Mouse (Mus musculus) heart, embryonic 10.5 days (tissue): ENCODE results near the gene Arhgap8. TPM values are rescaled to one million over a fixed set of nuclear protein-coding genes. Genes with fewer than 3 reads are reported as not detected.
"Not testable (repeated sequence)": the region's sequence is repeated elsewhere in the genome, so short reads cannot be mapped to it uniquely, and the experiment has no call there.

Source experiments
- DNase-seq: peaks from one replicate; pipeline ENCODE4 v3.0.0-alpha.2; 2017; ENCODE audit warnings: low spot score
- H3K27ac ChIP-seq: fragments of 300-500 bp; sonication (generic); 2 replicates; pipeline ENCODE4 v1.5.1; 2016; ENCODE audit warnings: mild to moderate bottlenecking
- H3K27me3 ChIP-seq: fragments of 300-500 bp; sonication (generic); 2 replicates; pipeline ENCODE4 v1.6.1; 2016; ENCODE audit warnings: mild to moderate bottlenecking; ENCODE audit not compliant: poor library complexity, insufficient read depth, severe bottlenecking
- H3K36me3 ChIP-seq: fragments of 300-500 bp; sonication (generic); 2 replicates; pipeline ENCODE4 v1.6.1; 2016; ENCODE audit warnings: mild to moderate bottlenecking, moderate library complexity
- H3K4me1 ChIP-seq: fragments of 300-500 bp; sonication (generic); 2 replicates; pipeline ENCODE4 v1.6.1; 2016; ENCODE audit warnings: mild to moderate bottlenecking
- H3K4me3 ChIP-seq: fragments of 300-500 bp; sonication (generic); 2 replicates; pipeline ENCODE4 v1.5.1; 2016; ENCODE audit warnings: mild to moderate bottlenecking, moderate library complexity
- H3K9me3 ChIP-seq: fragments of 300-500 bp; sonication (generic); 2 replicates; pipeline ENCODE4 v1.6.1; 2016; ENCODE audit warnings: mild to moderate bottlenecking, moderate library complexity
- WGBS: fragments of 180-500 bp; shearing (Covaris S2); methylation state at CpG from one replicate; pipeline ENCODE4 v1.1.7; 2016; 5-methylcytosine and 5-hydroxymethylcytosine counted together
- polyA plus RNA-seq: library from polyadenylated mRNA; unstranded; fragments of >200 nt; fragmentation: Nextera tagmentation; extraction: Ambion mirVana; gene quantifications from 2 replicates; pipeline ENCODE4 v1.2.1, GENCODE M21; 2016

The Arhgap8 gene
- polyA plus RNA-seq, 1 experiment from 2014 or later, result 6.5 TPM

GRCm38 (mm10) chr15:84723656-84724055, 3.8 kb downstream of the Arhgap8 start:
- H3K27ac ChIP-seq, H3K9me3 ChIP-seq, H3K36me3 ChIP-seq, DNase-seq, H3K4me3 ChIP-seq: not testable (repeated sequence)
- peaks cover 23% of the 10 kb centered on the region for H3K27me3 ChIP-seq
- 97% methylated on average over 1 of the region's 1 CpGs for WGBS
- H3K4me1 ChIP-seq, result peaks cover 37% of the 10 kb centered on the region

- H3K36me3 ChIP-seq, result no peaks in the 10 kb centered on the region
- 62% methylated on average over 4 of the region's 4 CpGs for WGBS
- no peak for DNase-seq
- H3K4me3 ChIP-seq, result no peak overlapping the region
- H3K4me1 ChIP-seq, result peaks cover 32% of the 10 kb centered on the region
- H3K27ac ChIP-seq, result no peak overlapping the region
- peaks cover 18% of the 10 kb centered on the region for H3K27me3 ChIP-seq
- H3K9me3 ChIP-seq, result no peaks in the 10 kb centered on the region
Observed at GRCm38 (mm10) chr15:84724199-84724598, 4.3 kb downstream of the Arhgap8 start.

DNA sequence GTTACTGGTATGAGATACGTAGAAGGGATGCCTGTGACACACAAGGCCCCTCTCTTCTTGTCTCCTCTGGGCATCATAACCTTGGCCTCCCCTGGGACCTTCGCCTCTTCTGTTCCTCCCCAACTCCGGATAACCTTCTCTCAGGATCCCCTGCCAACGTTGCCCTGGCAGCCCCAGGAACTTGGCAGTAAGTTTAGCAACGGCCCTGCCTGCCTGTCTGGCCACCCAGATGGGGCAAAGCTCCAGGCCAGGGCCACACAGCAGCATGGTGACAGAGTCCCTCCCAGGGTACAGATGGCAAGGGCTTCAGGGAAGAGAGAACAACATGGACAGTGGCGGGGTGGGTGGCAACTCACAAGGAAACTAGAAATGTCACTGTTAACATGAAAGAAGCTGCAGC, 9.8 kb downstream of the Arhgap8 start:
- peaks cover 30% of the 10 kb centered on the region for H3K4me1 ChIP-seq
- no peaks in the 10 kb centered on the region for H3K27me3 ChIP-seq
- no peaks in the 10 kb centered on the region for H3K36me3 ChIP-seq
- no peak overlapping the region for H3K4me3 ChIP-seq
- no peak overlapping the region for H3K27ac ChIP-seq
- H3K9me3 ChIP-seq, result no peaks in the 10 kb centered on the region
- no peak for DNase-seq
- 78% methylated on average over 6 of the region's 6 CpGs for WGBS

DNA sequence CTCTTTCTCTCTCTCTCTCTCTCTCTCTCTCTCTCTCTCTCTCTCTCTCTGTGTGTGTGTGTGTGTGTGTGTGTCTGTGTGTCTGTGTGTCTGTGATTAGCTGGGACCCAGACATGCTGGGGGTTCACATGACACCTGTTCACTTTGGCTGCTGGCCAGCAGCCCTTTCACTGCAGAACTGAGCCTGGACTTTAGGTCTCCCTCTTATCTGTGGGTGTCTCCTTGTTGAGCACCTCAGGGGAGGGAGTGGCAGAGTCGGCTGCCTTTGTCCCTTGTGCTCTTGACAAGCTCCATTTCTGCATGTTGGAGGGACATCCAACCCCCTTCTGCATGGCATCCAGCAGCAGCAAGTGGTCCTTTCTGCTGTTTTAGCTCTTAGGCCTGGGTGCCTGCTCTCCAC, 11.0 kb downstream of the Arhgap8 start:
- peaks cover 30% of the 10 kb centered on the region for H3K4me1 ChIP-seq
- H3K9me3 ChIP-seq, result no peaks in the 10 kb centered on the region
- no peaks in the 10 kb centered on the region for H3K27me3 ChIP-seq
- H3K36me3 ChIP-seq, result no peaks in the 10 kb centered on the region
- 25% methylated on average over 1 of the region's 1 CpGs for WGBS
- no peak overlapping the region for H3K27ac ChIP-seq
- no peak for DNase-seq
- H3K4me3 ChIP-seq, result no peak overlapping the region

DNA sequence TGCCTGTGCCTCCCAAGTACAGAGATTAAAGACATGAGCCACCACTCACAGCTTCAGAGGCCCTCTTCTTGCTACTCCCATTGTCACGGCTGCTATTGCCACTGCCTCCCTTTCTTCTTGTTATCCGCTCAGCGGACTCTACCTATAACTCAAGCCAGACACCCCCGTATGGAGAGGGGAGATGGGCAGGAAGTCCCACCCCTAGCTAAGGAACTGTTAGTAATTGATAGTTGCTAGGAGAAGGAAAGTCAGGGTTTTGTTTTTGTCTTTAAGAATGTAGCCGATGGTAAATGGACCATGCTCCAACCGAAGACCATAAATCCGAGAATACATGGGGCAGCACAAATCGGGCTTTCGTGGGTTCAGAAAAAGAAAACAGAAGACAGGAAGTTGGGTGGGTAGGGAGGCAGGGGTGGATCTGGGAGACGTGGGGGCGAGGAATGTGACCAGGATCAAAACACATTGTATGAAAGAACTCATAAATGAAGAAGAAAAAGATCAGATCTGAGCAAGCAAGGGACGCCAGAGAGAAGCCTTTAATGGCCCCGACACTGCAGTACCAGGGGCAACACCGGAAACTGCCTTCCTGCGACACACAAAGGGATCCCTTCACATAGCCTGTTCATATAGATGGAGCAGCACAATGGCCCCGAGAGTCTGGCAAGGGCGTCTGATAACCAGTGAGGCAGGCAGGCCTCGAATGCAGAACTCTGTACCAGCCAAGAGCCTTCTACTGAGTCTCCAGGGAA, 12.0 kb downstream of the Arhgap8 start:
- Histone ChIP-seq H3K4me3 (no peak overlapping the region), H3K36me3 (no peaks in the 10 kb centered on the region), H3K27ac (peak overlapping the region; percentile 4; the same call in 1 of the 2 replicates), H3K27me3 (no peaks in the 10 kb centered on the region), H3K9me3 (no peaks in the 10 kb centered on the region), H3K4me1 (peaks cover 30% of the 10 kb centered on the region)
- 65% methylated on average over 18 of the region's 18 CpGs for WGBS
- DNase-seq, result no peak

DNA sequence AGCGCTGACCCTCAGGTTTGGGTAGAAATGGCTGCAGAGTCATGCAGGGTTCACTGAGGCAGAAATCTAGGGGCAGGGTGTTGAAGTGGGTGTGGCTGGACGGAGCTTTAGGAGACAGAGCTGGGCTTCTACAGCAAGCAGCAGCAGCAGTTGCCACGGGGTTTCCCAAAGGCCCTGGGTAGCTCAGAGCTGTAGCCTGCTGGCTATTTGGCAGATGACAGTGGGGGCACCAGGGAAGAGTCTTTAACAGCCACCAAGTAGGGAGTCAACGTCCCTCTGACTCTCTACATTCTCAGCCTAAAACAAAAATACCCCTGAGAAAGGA, 12.5 kb downstream of the Arhgap8 start:
- Histone ChIP-seq H3K4me3 (no peak overlapping the region), H3K9me3 (no peaks in the 10 kb centered on the region), H3K27me3 (no peaks in the 10 kb centered on the region), H3K27ac (peak overlapping the region; percentile 4; the same call in 1 of the 2 replicates), H3K4me1 (peaks cover 27% of the 10 kb centered on the region), H3K36me3 (no peaks in the 10 kb centered on the region)
- DNase-seq, result no peak
- 57% methylated on average over 4 of the region's 4 CpGs for WGBS

GRCm38 (mm10) chr15:84736346-84736993, 16.6 kb downstream of the Arhgap8 start:
- no peak overlapping the region for H3K4me3 ChIP-seq
- no peaks in the 10 kb centered on the region for H3K9me3 ChIP-seq
- H3K4me1 ChIP-seq, result peaks cover 8% of the 10 kb centered on the region
- WGBS, result 69% methylated on average over 11 of the region's 11 CpGs
- DNase-seq, result no peak
- no peak overlapping the region for H3K27ac ChIP-seq
- no peaks in the 10 kb centered on the region for H3K27me3 ChIP-seq
- 0 out of 2 replicates have a peak, but pooled peaks cover 2% of the 10 kb centered on the region for H3K36me3 ChIP-seq

DNA sequence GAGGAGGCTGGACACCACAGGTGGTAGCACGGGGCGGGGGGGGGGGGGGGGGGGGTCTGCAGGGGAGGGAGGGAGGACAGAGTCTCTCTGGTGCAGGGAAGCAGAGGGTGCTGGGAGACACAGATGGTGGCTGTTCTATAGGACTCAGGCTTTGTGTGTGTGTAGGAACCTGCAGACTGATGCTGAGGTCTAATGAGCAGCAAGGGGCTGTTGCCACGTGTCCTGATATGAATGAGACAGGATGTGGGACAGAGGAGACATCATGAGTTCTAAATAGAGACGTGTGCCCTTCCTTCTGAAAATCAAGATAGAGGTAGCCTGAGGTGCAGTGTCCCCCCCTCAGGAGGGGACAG, 17.1 kb downstream of the Arhgap8 start:
- no peaks in the 10 kb centered on the region for H3K9me3 ChIP-seq
- peaks cover 8% of the 10 kb centered on the region; the same call in 1 of the 2 replicates for H3K4me1 ChIP-seq
- H3K27ac ChIP-seq, result no peak overlapping the region
- H3K27me3 ChIP-seq, result no peaks in the 10 kb centered on the region
- 0 out of 2 replicates have a peak, but pooled peaks cover 2% of the 10 kb centered on the region for H3K36me3 ChIP-seq
- WGBS, result 40% methylated on average over 2 of the region's 4 CpGs
- DNase-seq, result no peak
- no peak overlapping the region for H3K4me3 ChIP-seq

GRCm38 (mm10) chr15:84738246-84738645, 18.4 kb downstream of the Arhgap8 start:
- no peak overlapping the region for H3K27ac ChIP-seq
- H3K4me3 ChIP-seq, result no peak overlapping the region
- 0 out of 2 replicates have a peak, but pooled peaks cover 2% of the 10 kb centered on the region for H3K36me3 ChIP-seq
- peaks cover 17% of the 10 kb centered on the region for H3K4me1 ChIP-seq
- 93% methylated on average over 7 of the region's 7 CpGs for WGBS
- no peaks in the 10 kb centered on the region for H3K27me3 ChIP-seq
- DNase-seq, result no peak
- no peaks in the 10 kb centered on the region for H3K9me3 ChIP-seq

GRCm38 (mm10) chr15:84741573-84741972, 21.7 kb downstream of the Arhgap8 start:
- H3K4me1 ChIP-seq, result peaks cover 47% of the 10 kb centered on the region
- DNase-seq, result no peak
- H3K27ac ChIP-seq, result no peak overlapping the region
- no peaks in the 10 kb centered on the region for H3K27me3 ChIP-seq
- no peak overlapping the region for H3K4me3 ChIP-seq
- 0 out of 2 replicates have a peak, but pooled peaks cover 2% of the 10 kb centered on the region for H3K36me3 ChIP-seq
- WGBS, result 75% methylated on average over 3 of the region's 3 CpGs
- H3K9me3 ChIP-seq, result no peaks in the 10 kb centered on the region

DNA sequence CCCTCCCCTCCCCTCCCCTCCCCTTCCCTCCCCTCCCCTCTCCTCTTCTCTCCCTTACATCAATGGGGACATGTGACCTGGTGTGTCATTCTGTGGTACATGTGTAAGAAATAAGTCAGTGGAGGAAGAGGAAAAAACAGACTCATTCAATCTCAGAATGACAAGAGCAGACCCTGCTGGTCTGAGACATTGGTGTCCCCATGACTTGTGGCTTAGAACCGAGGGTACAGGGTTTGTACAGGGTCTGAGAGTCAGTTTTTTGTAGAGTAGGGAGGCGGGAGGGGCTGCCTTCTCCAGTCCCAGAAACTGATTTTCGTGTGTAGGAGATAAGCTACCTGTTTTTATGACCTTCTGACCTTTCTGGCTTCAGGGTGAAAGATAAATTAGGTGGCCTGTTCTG, 23.5 kb downstream of the Arhgap8 start:
- Histone ChIP-seq H3K36me3 (0 out of 2 replicates have a peak, but pooled peaks cover 2% of the 10 kb centered on the region), H3K4me1 (peaks cover 47% of the 10 kb centered on the region), H3K9me3 (no peaks in the 10 kb centered on the region), H3K27me3 (no peaks in the 10 kb centered on the region), H3K27ac (no peak overlapping the region), H3K4me3 (no peak overlapping the region)
- WGBS, result 3% methylated on average over 3 of the region's 3 CpGs
- DNase-seq, result no peak

GRCm38 (mm10) chr15:84744308-84744707, 24.5 kb downstream of the Arhgap8 start:
- WGBS, result 6% methylated on average over 2 of the region's 2 CpGs
- Histone ChIP-seq H3K9me3 (no peaks in the 10 kb centered on the region), H3K36me3 (0 out of 2 replicates have a peak, but pooled peaks cover 2% of the 10 kb centered on the region), H3K4me1 (peaks cover 47% of the 10 kb centered on the region), H3K27me3 (no peaks in the 10 kb centered on the region), H3K4me3 (no peak overlapping the region), H3K27ac (peak overlapping the region; percentile 37)
- no peak for DNase-seq

DNA sequence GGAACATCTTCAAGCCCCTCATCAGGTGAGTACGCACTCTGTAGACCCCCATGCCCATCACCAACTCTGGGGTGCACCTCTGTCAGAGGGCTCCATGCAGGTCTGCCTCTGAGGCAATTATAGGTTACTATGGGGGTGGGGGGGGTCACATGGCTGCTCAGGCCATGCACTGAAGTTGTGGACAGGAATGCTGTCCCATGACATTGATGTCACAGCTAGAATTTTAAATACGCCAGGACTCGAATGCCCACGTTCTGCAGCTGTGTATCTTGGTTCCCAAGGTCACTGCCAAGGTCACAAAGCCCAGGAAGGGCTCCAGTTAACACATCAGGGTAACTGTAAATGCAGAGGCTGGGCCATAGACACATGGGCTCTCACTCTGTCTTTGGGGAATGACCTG, 26.0 kb downstream of the Arhgap8 start:
- peak overlapping the region; percentile 70 for H3K27ac ChIP-seq
- H3K27me3 ChIP-seq, result no peaks in the 10 kb centered on the region
- WGBS, result 64% methylated on average over 4 of the region's 4 CpGs
- H3K4me3 ChIP-seq, result no peak overlapping the region
- peaks cover 47% of the 10 kb centered on the region for H3K4me1 ChIP-seq
- no peak for DNase-seq
- 0 out of 2 replicates have a peak, but pooled peaks cover under 1% of the 10 kb centered on the region for H3K36me3 ChIP-seq
- no peaks in the 10 kb centered on the region for H3K9me3 ChIP-seq
